Mouse (Mus musculus) heart, adult 9 months (tissue): Measurements from ENCODE around the gene Elf5.
A peak's percentile ranks its signal among the peaks of the same experiment; 100 is the strongest.

ENCODE experiments used
- DNase-seq, 2 experiments: peaks; one replicate each; pipeline ENCODE4 v3.0.0; 2022; ENCODE audit warnings: low spot score in 2 of 2

Gene Elf5

GRCm38 (mm10) chr2:103476180-103476579 is 64.7 kb downstream of the Elf5 start:
- no peak for DNase-seq

- DNase-seq = no peak
Measured at GRCm38 (mm10) chr2:103476657-103477056, 65.2 kb downstream of the Elf5 start.

DNA sequence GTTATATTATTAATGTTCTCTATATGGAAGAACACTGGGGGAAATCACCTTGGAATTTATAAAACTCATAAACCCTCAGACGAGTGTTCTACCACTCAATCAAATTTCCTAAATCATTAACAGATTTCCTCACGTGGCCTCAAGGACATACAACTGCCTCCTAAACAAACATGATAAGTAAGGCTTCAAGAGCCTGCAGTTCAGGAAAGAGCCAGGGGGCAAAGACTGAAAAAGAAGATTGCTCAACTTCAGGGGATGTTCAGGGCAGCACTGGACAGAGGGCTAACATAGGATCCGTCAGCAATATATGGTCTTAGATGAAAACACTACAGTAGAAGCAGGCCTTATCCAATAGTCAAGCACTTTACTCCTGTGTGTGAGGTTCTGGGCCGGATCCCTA is 66.0 kb downstream of the Elf5 start:
- no peak for DNase-seq

DNA sequence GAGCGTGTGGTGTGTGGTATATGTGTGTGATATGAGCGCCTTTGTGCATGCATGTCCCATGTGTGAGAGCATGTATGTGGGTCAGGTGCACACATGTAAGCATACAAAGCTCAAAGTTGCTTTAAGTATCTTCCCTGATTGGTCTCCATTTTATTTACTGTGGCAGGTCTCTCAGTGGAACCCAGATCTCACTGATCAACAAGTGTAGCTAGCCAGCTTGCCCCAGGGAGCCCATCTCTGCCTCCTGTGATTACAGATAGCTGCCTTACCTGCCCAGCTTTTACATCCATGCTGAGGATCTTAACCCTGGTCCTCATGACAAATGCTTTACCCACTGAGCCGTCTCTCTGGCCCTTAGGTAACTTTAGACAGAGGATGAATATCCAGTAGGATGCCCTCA is 66.8 kb downstream of the Elf5 start:
- no peak for DNase-seq

GRCm38 (mm10) chr2:103480240-103480639 is 68.8 kb downstream of the Elf5 start:
- peak; percentile 19 to 28 for DNase-seq

DNA sequence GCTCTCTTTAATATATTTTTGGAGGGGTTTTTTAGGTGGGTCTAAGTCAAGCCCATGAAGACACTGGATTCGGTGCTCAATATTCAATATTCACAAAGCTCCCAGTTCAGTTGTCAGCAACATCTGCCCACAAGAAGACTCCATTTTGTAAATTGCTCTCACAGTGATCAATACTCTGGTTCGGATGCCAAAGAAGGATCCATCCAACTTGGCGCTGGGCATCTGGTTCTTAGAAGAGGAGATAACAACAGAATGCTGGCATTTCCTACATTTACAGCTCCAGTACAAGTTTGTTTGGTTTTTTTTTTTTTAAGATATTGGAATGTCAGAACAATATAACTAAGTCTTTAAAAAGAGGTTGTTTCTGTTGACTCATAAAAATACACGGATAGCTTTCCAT is 69.4 kb downstream of the Elf5 start:
- DNase-seq = no peak

- no peak for DNase-seq
Measured at GRCm38 (mm10) chr2:103481314-103482231, 70.1 kb downstream of the Elf5 start.

DNA sequence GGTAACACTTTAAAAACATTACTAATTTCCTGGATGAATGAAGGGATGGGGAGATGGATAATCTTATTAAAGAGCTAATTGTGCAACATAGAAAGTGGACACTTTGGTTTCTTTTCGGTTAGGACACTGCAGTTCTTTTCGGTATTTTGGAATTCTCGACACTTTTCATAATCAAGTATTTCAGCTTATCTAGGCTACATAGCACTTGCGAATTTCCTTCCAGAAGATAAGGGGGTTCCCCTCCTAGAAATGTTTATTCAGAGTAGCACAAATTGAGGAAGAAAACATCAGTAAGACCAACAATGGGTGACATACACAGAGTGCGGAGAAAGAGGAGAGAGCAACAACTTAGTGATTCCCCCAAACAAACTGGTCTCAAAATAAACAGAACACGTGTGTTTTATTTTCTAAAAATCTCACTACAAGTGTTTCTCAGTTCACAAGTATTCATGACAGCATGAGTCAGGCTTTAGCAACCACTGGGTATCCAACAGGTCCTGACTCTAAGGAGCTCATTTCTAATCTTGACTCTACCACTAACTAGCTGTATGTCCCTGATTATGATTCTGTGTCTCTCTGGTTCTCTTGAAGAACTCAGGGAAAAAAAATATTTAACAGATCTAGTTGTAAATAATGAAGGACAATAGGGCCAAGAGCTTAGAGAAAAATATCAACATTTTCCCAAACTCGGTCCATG is 71.9 kb downstream of the Elf5 start:
- DNase-seq = no peak

GRCm38 (mm10) chr2:103483986-103484520 is 72.6 kb downstream of the Elf5 start:
- DNase-seq = no peak

DNA sequence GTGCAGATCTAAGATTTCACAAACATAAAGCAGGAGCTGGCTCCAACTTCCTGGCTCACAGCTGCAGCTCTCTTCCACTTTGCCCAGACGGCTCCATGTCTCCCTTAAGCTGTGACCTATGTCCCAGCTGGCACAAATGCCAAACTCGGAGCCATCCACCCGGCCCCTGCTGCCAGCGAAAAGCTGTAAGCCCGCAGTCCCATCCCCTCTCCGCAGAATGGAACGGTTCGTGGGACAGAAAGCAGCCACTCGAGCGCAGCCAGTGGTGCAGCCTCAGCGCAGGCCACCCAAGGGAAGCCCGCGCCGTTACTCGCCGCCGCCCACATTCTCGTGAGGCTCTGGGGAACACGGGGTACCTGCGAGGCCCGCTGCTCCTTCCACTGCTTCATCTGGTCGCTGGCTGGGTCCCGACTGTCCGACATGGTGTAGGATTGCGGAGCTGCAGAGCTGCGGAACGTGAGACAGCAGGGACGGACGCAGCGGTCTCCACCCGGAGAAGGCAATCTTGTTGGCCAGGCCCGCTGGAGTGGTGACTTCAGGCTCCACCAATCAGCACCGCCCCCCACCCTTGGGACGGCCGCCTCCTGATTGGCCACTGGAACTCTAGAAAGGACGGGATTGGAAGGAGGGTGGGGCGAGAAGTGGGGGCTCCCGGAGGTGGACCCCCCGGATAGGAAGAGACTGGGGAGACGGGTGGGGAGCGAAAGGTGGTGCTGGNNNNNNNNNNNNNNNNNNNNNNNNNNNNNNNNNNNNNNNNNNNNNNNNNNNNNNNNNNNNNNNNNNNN is 73.3 kb downstream of the Elf5 start, which contains the start of gene Cat:
Gene Cat (minus strand): TSS at position 544 of the 785 bp plus-strand sequence.
- peak; percentile 98 for DNase-seq

GRCm38 (mm10) chr2:103492526-103492925 is 81.0 kb downstream of the Elf5 start:
- no peak for DNase-seq

DNA sequence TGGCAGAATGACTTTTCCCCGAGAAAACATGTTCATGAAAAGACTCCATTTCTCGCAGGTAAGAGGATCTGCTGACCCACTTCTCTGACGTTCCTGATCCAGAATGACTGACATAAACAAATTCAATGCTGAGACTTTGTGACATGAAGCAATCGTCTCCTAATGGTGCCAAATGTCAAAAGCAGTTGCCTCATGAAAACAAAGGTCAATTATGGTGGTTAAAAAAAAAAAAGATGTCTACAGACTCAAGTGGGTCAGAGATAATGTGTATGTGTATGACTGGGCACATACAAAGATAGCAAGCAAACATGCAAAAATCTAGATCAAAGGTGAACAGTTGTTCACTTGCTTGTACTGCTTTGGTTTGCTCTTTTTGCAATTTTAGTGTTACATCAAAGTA is 82.3 kb downstream of the Elf5 start:
- no peak for DNase-seq

DNA sequence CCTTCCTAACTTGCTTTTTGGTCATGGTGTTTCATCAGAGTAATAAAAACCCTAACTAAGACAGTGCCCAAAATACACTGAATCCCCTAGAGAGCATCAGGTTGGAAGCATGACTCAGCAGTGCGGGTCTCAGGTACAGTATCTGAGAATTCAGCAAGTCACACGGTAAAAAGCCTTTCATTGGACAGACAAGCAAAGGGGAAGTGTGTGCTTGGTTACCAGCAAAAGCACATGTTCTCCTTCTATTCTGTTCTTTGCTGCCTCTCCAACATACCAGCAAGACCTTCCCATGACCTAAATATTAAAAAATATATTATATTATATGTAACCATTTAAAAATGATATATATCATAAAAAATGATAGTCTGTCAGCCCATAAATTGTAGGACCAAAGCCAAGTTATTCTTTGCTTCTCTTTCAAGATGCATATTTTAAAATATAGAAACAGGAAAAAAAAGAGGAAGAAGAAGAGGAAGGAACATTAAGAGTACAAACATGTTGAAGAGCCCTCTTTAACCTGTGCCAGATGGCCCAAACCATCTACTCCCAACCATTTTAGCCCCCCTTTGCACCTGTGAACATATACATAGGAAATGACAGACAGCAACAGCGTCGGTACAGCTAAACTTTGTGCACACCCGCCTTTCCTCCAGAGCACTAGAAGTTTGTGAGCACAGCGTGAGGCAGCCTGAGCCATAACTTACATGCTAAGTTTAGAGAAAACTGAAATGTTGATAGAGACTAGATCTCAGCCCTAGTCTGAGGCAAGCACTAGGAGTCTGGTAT is 84.3 kb downstream of the Elf5 start:
- DNase-seq = no peak
